Mouse (Mus musculus): ENCODE data around the gene Trappc1.

Trappc1 gene

DNA sequence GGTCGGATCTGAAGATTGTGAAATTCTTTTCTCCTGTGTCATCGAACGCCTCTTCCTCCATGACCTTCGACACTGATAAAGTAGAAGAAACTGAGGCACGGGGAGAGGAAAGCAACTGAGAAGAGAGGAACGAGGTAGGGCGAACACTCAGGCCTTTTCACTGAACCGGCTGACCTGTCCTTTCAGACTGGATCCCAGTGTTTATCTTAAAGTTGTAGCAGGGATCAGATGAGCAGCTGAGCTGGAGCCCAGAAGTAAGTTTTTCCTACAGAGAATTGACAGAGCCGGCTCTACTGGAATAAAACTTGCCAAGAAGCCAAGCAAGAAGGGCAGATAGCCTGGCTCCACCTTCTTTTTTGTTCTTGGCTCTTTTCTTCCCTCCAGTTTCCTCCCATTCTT lies 47.0 kb downstream of the Trappc1 start:
- DNase-seq = no peak

- no peak for DNase-seq
These were observed 47.8 kb downstream of the Trappc1 start for GRCm38 (mm10) chr11:69371601-69372000.

DNA sequence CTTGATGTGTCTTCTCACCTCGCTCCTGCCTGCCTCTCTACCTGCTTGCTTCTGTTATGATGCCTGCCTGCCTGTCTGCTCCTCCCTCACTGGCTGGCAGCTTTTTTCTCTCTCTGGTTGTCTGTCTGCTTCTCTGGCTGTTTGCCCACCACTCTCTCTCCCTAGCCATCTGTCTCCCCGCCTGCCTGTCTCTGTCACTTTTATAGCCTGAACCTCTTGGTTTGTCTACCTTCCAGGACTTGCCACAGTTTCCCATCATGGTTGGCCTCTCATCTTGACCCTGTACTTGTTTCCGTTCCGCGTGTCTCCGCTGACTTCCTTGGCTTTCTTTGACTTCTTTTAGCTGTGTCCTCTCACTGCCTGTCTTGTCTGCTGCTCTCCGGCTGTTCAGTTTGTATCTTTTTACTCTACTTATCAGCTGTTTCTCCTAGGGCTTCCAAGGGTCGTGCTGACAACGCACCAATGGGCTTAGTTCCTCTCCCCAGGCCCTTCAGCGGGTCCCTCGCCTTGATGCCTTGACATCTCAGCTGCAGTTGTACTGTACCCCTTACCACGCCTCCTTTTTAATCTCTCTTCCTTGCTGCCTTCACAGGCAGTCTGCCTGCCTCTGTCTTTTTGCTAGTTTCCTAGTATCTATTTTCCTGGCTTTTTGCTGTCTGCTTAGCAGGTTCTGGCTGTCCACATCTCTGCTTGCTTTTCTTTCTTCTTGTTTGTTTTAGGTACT lies 48.4 kb downstream of the Trappc1 start:
- no peak for DNase-seq

DNA sequence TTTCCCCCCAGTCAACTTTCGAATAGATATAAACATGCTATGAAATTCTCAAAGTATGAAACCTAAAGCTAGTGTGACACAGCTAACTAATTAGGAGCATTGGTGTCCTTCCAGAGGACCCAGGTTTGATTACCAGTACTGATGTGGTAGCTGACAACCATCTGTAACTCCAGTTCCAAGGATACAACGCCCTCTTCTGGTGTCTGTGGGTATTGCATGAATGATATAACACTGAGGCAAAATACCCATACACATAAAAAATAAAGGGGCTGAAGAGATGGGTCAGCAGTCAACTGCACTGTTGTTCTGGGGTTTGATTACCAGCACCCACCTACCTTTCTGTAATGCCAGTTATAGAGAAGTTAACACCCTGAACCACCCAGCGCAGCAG lies 49.0 kb downstream of the Trappc1 start:
- no peak for DNase-seq

GRCm38 (mm10) chr11:69373223-69373965 lies 49.6 kb downstream of the Trappc1 start:
- DNase-seq = no peak
